Mouse (Mus musculus) bone marrow, adult 2 months (tissue): Measurements from ENCODE around the gene Ddrgk1.

Source experiments
- CTCF ChIP-seq: fragments of 200-500 bp; IDR thresholded peaks from 2 replicates; pipeline ENCODE4 v1.5.1; 2011; ENCODE audit warnings: low read length, control low read depth; ENCODE audit not compliant: control insufficient read depth, insufficient read depth
- POLR2A ChIP-seq: fragments of 200-500 bp; IDR thresholded peaks from 2 replicates; pipeline ENCODE4 v1.6.1; 2011; ENCODE audit warnings: low read depth, mild to moderate bottlenecking, control low read depth, low read length, borderline replicate concordance; ENCODE audit not compliant: control insufficient read depth

GRCm38 (mm10) chr2:130681531-130681930 lies 17.1 kb upstream of the Ddrgk1 start:
- TF ChIP-seq CTCF (no peak), POLR2A (no peak)
